Mouse (Mus musculus) stomach, postnatal 0 days (tissue): ENCODE results near the gene Net1.

Source experiments
- CTCF ChIP-seq: IDR thresholded peaks from 2 replicates; pipeline ENCODE4 v1.5.1; 2016; ENCODE audit warnings: antibody characterized with exemption, low read depth, mild to moderate bottlenecking, moderate library complexity
- EP300 ChIP-seq: optimal IDR thresholded peaks from 2 replicates; pipeline ENCODE3; 2016; ENCODE audit warnings: antibody characterized with exemption

- peak; percentile 50 for TF ChIP-seq CTCF
- TF ChIP-seq EP300: no peak
Measured at GRCm38 (mm10) chr13:3862325-3862724, 55.7 kb downstream of the Net1 start.
